Comparison of ENCODE assay signal across 18 mouse cellular contexts in the genomic region with DNA sequence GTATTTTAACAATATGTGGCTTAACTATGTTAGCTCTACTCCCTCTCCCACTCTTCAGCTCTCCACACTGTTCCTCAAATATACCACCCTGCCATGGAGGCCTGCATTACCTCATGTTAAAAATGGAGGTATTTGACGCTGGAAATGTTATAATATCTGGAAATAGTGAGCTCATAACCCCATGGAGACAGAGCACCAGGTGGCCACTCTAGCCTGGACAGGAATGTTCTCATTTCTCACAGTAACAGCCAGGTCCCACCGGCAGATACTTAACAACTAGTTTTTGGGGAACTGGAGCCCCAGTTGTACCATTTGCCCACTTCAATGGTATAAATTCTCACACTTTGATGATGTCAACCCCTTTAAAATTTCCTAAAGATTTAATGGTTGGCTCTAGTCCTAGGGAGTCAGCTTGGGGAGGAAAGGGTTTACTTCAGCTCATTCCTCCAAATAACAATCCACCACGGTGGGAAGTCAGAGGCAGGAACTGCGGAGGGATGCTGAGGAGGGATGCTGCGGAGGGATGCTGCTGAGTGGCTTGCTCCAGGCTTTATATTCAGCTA.
"Had no signal": no experiment of that assay in that cellular context is flagged by ENCODE, and none has a peak within 500 bp of the region (broad histone marks: within the 10 kb centered on the region; RNA-seq: fewer than 3 reads in every experiment).

No protein-coding gene starts in this region.

- ATAC-seq: midbrain, embryonic 13.5 days; midbrain, embryonic 16.5 days had no signal

- H3K27ac ChIP-seq: midbrain, embryonic 10.5 days; midbrain, embryonic 13.5 days; neural tube, embryonic 13.5 days; neural tube, embryonic 15.5 days had no signal

- H3K4me1 ChIP-seq: midbrain, embryonic 10.5 days; midbrain, embryonic 13.5 days; neural tube, embryonic 13.5 days; neural tube, embryonic 15.5 days had no signal

- H3K9ac ChIP-seq: lung, embryonic 14.5 days; midbrain, embryonic 13.5 days; neural tube, embryonic 13.5 days; neural tube, embryonic 15.5 days had no signal

- DNase-seq: lung, adult 18-20 months; lung, embryonic 14.5 days; lung, postnatal 10 days; lung, postnatal 4 days; retina, postnatal 1 day; right cerebral cortex, adult 18-20 months; right cerebral cortex, postnatal 25 days; right cerebral cortex, postnatal 4 days; spleen, adult 18-20 months; thymus, adult 2 months; thymus, postnatal 25 days; thymus, postnatal 4 days had no signal

- H3K36me3 ChIP-seq: midbrain, embryonic 10.5 days; midbrain, embryonic 13.5 days; neural tube, embryonic 13.5 days; neural tube, embryonic 15.5 days had no signal

- H3K9me3 ChIP-seq: midbrain, embryonic 10.5 days; midbrain, embryonic 13.5 days; neural tube, embryonic 13.5 days; neural tube, embryonic 15.5 days had no signal

- H3K4me3 ChIP-seq: midbrain, embryonic 10.5 days; midbrain, embryonic 13.5 days; myocyte; neural tube, embryonic 13.5 days; neural tube, embryonic 15.5 days had no signal

- H3K27me3 ChIP-seq: midbrain, embryonic 13.5 days; neural tube, embryonic 13.5 days; neural tube, embryonic 15.5 days had no signal

- H3K4me2 ChIP-seq: lung, embryonic 14.5 days; midbrain, embryonic 13.5 days; neural tube, embryonic 13.5 days; neural tube, embryonic 15.5 days had no signal
